Mouse (Mus musculus): ENCODE measurements at regions not wholly inside any gene's neighbourhood (a gene's known extent, or its start where the extent isn't known, plus 50 kb on each side); places are given as distances from the start of the nearest gene placed in this dataset.

DNA sequence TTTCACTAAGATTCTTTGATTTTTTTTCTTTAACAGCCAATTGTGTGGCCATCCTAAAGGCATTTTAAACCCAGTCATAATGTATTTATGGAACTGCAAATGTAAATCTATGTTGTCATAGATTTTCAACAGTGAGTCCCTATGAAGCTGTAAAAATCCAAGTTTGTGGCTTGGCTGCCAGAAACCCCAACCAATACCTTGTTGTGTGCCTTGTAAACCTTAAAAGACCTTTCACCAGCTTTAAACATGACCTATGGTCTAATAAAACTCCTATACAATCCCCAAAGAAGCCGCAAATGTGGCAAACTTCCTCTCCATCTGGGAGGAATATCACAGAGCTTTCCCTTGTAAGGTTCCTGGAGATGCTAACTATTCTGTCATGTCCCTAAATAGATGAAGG lies 125.4 kb upstream of the Igf1 start:
- DNase-seq = no peak

DNA sequence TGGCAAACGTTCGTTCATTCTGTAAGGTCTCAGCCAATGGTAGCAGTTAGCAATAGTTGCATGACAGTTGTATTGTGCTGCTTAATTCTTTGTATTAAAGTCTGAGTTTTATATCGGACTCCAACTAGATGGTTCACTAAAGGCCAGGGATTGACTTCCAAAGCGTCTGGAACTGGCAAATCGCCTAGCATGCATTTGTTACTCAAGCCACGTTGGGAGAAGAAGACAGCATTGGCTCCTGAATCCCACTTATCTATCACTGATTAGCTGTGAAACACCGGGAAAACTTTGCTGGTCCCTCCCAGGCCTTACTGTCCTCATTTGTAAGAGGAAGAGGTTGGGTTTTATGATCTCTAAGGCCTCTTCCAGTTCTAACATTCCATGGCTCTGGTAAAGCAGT lies 124.8 kb upstream of the Igf1 start:
- no peak for DNase-seq

GRCm38 (mm10) chr10:87740323-87740722 lies 117.7 kb upstream of the Igf1 start:
- no peak for DNase-seq

DNA sequence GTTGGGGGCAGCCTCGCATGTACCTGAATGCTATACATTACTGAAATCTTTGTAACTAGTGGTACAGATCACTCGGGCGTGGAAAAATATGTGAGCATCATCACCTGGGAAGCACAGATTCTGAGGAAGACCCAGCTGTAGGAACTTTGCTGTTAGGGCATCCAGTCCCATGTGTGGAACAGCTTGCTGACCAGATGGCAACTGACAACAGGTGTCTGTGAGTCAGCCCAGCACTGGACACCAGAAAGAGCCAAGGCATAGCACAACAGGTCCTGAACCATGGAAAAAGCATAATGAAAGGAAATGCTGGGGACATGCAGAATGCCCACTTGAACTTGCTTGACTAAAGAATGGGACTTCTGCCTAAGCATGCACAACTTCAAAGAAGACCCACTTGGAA lies 115.3 kb upstream of the Igf1 start:
- DNase-seq = no peak

GRCm38 (mm10) chr10:87747846-87748552 lies 110.1 kb upstream of the Igf1 start:
- no peak for DNase-seq

DNA sequence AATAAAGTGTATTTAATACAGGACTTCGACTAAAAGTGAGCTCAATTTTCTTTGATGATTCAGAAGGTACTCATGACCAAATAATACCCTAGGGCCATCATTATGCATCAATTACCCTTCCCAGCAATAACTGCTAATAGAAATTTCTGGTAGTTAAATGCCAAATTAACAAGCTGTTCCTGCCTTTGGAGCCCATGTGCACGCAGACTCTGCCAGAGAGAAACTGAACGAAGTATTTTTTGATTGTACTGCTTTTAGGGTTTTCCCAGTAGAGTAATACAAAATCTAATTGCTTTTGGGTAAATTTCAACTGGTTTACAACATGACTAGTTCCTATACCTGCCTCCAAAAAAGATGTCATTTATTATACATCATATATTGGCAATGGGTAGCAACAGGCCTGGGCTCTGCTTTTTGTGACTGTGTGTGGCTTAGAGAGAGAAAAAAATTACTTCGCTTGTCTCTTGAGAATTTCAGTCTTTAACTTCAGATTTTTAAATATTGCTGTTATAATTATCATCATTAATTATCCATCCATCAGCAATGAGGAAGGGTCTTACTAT lies 109.4 kb upstream of the Igf1 start:
- DNase-seq = no peak

- DNase-seq = peak in 1 of 2 experiments; percentile 29
Observed at GRCm38 (mm10) chr10:87750321-87750720, 107.7 kb upstream of the Igf1 start.

- DNase-seq = no peak
Observed at GRCm38 (mm10) chr10:87750972-87751371, 107.1 kb upstream of the Igf1 start.

GRCm38 (mm10) chr10:87752117-87752516 lies 105.9 kb upstream of the Igf1 start:
- peak in 1 of 2 experiments; percentile 12 for DNase-seq

- DNase-seq = no peak
Observed at GRCm38 (mm10) chr10:87753483-87753882, 104.6 kb upstream of the Igf1 start.

DNA sequence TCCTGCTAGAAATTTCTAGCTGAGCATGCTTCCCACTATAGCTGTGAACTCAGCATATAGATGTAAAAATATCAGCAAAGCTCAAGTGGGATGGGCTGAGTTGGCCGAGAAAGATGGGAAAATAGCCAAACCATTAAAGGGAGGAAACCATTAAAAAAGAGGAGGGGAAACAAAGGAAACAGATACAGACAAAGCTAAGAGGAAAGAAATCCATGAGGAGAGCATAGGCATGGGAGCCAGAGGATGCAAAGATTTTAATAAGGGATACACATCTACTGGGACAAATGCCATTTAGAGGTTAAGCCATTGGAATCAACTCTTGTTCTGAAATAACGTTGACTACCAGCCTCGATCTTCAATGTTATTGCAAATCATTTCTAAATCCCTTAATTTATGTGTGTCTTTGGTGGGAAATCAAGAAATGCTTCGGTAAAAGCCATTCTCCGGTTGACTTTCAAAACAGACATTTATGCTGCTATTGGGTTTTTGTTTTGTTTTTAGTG lies 96.5 kb upstream of the Igf1 start:
- no peak for DNase-seq

DNA sequence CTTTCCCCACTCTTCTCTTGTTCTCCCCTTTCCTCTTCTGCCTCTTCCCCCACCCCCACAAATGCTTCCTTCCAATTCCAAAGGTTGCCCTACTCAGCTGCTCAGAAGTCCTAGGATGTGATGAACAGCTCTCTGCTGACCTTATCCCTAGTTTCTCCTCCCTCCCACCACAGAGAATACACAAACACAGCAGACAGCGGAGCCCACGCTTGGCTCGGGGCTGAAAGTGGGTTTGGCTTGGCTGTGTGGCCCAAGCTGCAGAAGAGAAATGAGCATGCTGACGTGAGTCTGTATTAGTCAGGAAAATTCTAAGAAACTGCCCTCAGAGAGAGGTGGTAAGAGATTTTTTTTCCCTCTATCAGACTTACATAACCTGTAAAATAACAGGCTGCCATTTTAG lies 70.5 kb upstream of the Igf1 start:
- DNase-seq = peak; percentile 75 to 81

- no peak for DNase-seq
Observed at GRCm38 (mm10) chr10:87792346-87792745, 65.7 kb upstream of the Igf1 start.

DNA sequence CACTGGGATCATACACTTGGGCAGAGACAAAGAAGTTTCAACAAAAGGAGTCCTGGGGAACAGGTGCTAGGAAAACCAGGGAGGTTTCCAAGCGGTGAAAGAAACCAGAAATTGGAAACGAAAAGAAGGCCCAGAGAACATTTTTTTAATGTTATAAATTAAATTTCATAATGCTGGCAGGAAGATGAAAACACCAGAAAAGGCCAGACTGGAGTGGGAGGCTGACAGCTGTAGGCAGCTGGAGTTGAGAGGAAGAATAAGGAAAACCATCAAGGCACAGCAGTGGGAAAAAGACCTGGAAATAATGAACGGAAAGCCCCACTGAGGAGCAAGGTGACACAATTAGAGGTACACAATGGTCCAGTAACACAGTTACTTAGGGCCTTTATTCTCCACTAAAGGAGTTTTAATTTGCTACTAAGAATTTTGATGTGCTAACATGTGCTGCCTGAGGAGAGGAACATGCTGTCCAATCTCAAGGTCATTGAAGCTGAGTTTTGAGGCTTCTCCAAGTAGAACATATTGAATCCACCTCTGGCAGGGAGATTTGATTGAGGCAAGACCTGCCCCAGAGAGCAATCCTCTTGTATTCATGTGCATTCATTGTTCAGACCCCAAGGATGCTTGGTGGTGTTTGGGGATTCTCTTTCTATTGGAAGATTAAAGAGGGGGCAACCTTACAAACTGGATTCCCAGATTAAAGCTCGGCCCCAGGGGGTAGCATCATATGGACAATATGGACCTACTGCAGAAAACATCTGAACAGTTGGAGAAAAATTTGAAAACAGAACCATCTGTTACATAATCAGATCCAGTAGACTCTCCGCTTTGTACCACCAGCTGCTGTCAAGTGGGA lies 53.9 kb upstream of the Igf1 start:
- DNase-seq = peak in 1 of 2 experiments; percentile 11

DNA sequence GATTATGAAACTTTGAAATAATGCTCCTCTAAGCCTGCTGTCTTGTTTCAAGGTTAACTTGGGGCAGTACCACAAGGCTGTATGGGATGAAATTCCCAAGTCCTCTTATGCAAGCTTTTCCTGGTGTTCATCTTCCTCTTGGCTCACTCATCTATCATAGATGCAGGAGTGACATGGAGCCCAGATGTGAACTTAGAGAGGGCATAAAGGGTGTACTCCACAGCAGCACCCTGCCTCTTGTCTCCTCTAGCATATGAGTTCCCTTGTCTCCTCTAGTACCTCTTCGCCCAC lies 53.3 kb upstream of the Igf1 start:
- DNase-seq = no peak

All from adrenal gland, postnatal 36 days (tissue).